Mouse (Mus musculus): ENCODE measurements at regions not wholly inside any gene's neighbourhood (a gene's known extent, or its start where the extent isn't known, plus 50 kb on each side); places are given as distances from the start of the nearest gene placed in this dataset.

DNA sequence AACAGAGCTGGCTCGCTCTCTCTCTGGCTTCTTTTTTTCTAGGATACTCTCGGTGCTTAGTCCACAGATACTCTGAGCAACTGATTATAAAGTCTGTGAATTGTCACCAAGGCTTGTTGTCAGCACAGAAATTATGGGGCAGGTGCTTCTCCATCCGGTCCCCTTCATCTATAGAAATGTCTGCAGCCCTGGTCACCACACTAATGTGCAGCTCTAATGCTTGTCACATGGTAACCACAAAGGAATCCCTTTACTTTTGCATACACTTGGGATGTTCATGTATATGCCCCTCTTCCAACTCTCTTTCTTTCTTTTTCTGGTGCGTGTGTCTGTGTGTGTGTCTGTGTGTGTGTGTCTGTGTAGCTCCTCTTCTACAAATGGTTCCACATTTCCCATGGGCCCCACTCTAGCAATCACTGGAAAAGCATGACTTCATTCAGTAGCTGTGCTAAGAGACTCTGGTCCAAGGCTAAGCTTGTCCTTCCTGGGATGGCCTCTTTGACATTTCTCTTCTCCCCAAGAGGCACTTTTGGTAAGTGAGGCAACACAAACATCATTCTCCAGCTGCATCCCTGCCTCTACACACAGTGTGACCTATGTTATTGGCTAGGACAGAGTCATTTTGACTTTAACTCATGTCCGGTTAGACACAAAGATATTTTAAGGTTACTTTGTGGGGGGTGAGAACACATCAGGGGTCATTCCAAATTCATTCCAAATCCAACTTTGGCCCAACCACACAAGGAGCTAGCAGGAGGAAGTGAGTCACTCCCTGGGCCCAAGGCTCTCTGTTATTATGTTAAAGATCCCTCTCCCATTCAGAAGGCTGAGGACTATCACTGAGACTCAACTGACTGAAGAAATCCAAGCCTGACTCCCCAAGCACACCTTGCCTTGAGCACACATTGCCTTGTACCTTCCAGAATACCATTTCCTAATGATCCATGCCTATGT is 705.4 kb downstream of the Inhba start:
- no peak for TF ChIP-seq GATA4 (IDR thresholded peaks at IDR 0.05; ENCODE audit: insufficient replicate concordance, low read length)

DNA sequence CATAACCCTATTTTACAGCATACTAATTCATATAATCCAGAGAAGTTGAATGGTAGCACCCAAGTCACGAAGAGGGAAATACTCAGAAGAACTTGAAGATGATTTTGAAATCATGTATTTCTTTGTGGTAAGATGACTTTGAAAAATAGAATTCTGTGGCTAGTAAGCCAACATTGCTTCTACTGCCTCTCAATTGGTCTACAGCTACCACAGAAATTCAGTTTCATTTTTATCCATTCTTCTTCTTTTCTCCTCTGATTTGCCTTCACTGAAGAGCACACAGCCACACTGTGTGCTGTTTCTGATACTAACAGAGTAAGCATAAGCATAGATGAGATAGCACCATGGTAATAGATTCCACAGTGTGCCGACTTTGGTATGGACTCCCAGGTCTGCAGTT is 708.4 kb downstream of the Inhba start:
- no peak for TF ChIP-seq GATA4 (IDR thresholded peaks at IDR 0.05; ENCODE audit: insufficient replicate concordance, low read length)

DNA sequence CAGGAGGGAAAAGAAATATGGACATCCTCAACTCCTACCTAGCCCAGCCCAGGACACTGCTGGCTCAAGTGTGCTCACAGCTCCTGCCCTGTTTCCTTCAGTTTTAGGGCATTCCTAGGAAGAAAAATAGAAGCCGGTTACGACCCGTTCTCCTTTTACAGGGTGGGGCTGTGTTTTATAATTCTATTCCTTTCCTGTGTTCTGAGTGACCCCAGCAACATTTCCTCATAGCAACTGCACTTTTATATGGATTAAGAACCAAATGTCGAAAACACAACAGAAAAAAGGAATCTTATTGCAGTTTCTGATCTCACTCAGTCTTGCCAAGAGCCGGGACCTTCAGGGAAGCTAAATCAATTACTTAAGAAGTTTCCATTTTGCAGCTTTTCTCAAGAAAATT is 713.7 kb downstream of the Inhba start:
- TF ChIP-seq GATA4 (IDR thresholded peaks at IDR 0.05; ENCODE audit: insufficient replicate concordance, low read length), result no peak

DNA sequence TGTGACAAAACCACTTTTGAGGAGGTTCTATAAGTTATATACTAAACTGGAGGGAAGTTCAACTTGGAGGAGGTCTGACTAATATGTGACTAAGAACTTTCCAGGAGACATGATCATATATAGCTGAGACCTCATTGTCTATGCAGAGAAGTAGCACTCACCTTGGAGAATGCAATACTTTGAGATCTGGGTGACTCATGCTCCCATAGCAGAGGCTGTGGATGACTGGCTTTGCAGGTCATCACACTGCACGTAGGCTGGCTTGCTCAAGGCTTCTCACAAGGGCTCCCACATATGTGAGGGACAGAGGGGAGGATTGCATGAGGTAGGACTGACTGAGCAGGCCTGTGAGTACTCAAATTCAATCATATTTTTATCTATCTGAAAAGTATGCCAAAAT is 726.7 kb downstream of the Inhba start:
- no peak for TF ChIP-seq GATA4 (IDR thresholded peaks at IDR 0.05; ENCODE audit: insufficient replicate concordance, low read length)

DNA sequence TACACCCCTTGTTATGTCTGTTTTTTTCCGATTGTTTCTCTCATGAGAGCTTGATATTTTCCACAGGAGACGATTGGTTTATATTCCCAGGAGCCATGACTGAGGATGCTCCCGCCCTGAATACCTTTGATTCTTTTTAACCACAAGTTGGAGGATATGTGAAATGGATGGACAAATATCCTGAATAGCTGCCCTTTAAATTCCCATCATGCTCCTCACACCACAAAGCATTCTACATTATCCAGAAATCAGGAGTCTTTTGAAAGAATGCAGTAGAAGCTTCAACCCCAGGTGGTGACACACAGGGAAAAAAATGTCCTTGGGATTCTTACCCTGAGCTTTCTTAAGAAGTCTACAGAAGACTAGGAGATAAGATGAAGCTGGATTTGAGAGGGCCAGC is 727.9 kb downstream of the Inhba start:
- no peak for TF ChIP-seq GATA4 (IDR thresholded peaks at IDR 0.05; ENCODE audit: insufficient replicate concordance, low read length)

DNA sequence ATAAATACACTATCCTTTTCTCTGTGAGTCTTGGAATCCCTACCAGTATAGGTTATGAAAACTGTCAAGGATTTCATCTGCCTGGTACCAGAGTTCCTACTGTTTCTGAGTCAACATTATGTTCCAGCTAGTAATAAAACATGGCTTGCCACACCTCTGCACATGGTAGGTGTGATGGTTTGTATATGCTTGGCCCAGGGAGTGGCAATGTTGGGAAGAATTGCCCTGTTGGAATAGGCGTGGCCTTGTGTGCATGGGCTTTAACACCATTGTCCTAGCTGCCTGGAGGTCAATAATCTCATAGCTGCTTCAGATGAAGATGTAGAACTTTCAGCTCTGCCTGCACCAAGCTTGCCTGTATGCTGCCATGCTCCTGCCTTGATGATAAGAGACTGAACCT is 732.6 kb downstream of the Inhba start:
- TF ChIP-seq GATA4 (IDR thresholded peaks at IDR 0.05; ENCODE audit: insufficient replicate concordance, low read length), result no peak

DNA sequence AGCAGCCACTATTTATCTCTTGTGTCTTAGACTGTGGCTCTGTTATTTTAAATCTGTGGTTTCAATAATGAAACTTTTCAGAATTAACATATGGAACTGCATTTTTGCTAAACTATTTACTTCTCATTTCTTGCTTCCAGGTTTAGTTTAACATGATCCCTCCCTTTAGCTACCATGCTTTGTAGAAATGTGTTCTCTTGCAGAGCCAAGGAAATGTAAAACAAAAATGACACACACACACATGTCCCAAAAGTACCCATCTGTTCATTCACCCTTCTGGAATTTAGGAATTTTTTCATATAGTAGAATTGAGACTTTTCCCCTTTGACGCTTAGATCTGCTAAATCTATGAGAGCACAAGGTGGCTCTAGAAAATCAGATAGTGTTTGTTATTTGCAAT is 734.0 kb downstream of the Inhba start:
- no peak for TF ChIP-seq GATA4 (IDR thresholded peaks at IDR 0.05; ENCODE audit: insufficient replicate concordance, low read length)

DNA sequence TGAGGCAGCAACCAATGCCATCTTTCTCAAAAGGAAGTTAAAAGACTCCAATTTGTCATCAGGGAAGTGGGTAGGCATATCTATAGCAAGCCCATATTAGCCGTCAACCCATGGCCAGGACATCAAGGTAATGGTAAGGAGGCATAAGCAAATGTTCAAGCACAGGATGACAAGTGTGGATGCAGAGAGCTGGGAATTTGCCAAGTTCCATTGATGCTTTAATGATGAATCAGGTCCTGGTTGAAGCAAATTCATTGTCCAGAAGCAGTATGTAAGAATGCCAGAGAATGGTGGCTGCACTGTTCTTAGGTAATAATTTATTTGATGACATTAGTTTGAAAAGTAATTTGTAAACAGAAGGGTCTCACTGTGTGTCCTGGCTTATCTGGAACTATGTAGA is 734.8 kb downstream of the Inhba start:
- no peak for TF ChIP-seq GATA4 (IDR thresholded peaks at IDR 0.05; ENCODE audit: insufficient replicate concordance, low read length)

DNA sequence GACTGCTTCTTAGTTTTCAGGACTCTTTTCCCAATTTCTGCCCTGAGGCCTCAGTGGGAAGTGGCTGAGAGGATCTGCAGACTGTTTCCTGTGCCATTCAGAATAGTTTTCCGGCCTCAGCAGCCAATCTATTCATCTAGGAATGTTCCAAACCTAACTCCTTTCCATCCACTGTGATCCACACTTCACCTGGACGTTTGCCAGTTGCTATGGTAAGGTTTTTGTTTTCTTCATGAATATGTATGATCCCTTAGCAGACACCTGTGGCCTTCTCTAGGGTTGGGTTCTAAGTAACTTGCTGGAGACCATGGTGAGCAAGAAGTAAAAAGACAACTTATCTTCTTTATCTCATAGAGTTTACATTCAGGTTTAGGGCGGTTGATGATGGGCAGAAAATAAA is 744.6 kb downstream of the Inhba start:
- TF ChIP-seq GATA4 (IDR thresholded peaks at IDR 0.05; ENCODE audit: insufficient replicate concordance, low read length), result no peak

DNA sequence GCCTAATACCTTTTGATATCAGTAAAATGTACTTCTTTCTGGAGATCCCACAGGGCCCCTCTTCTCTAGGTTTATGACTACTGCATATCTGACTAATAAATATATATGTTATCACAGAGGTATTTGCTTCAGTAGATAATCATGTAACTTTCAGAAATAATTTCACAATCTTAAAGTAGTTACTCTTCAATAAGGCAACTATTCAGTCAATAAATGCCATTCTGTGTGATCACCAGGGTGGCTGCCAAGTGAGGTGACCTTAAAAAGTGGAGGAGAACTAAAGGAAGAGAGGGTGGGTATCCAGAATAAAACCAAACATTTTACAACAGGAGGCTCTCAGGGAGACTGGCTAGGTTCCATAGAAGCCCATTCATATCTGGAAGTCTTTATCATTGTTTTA is 748.4 kb downstream of the Inhba start:
- TF ChIP-seq GATA4 (IDR thresholded peaks at IDR 0.05; ENCODE audit: insufficient replicate concordance, low read length), result no peak

DNA sequence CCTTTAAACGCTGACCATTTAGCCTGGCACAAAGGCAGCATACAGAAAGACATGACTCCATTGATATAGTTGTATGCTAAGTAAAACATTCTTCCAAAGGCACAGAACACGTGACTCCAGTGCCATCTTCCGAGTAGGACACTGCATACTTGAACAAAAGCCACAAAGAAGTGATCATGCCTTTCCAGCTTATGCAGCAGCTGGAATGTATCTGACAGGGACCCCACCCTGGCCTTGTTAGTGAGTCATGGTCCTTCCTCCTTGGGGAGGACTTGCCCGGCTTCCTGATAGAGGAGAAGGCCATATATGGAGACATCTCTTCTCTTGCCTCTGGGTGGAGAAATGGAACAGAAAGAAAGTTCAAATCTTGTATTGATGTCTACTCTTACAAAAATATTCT is 749.8 kb downstream of the Inhba start:
- no peak for TF ChIP-seq GATA4 (IDR thresholded peaks at IDR 0.05; ENCODE audit: insufficient replicate concordance, low read length)

DNA sequence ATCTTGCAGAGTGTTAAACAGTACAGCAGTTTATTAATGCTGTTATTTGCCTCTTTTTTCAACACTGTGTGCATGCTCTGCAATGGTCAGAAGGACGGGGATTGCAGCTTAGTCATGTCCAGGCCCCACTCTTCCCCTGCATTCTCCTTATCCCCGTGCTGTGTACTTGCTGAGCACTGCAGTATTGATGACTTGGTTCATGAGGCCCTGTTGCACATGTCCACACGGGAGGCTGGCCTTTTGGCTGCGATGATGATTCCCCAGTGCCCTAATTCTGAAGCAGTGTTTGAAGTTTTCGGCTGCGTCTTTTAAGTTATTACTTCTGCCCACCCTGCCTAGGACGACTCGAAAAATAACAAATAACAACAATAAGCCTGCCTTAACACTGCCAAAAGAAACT is 750.7 kb downstream of the Inhba start:
- no peak for TF ChIP-seq GATA4 (IDR thresholded peaks at IDR 0.05; ENCODE audit: insufficient replicate concordance, low read length)

DNA sequence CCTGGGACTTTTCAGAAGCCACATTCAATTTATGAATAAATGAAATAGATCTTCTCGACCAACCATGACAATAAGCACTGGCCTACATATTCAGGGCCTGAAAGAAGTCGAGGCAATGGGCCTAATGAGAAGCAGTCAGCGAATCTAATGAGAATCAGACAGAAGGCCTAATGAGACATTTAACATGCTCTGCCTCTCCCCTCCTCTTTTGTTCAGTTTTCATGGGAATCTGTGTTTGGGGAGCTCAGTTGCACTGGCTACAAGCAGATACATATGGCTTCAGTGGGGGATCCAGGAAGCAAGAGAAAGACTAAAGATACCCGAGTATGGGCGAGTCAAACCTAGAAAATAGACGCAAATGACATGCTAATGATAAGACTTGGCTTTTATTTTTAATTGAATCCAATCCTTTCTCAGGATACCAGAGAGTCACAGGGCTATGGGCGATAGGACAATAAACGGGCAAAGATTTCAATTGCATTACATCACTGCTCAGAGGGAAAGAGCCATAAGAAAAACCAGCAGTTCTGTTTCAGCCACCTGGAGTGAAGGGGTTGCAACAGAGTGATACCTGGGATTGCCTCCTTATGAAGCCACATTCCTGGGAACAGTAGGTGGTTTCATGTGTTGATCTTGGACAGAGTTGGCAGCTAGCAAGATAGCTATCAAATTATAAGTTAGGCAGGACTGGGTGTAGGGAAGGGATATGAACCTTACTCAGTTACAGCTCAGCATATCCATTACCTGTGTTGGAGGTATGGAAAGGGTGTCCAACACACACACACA is 751.3 kb downstream of the Inhba start:
- TF ChIP-seq GATA4 (IDR thresholded peaks at IDR 0.05; ENCODE audit: insufficient replicate concordance, low read length), result no peak

DNA sequence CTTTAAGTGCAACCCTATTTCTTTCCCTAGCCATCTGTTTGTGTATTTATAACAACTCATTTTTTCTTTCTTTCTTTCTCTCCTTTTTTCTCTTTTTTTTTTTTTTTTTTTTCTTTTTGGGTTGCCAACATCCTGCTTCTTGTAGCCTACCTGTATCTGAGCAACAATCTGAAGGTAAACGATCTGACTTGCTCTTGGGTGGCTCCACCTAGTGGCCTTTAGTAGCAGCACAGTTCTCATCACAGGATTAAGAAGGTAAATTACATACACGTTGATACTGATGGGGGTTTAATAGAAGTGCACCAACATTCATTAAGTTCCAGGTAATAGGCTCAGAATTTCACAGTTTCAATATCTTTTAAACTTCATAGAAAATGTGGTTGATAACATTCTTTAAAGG is 752.1 kb downstream of the Inhba start:
- TF ChIP-seq GATA4 (IDR thresholded peaks at IDR 0.05; ENCODE audit: insufficient replicate concordance, low read length), result 0 out of 2 replicates have a peak, but pooled peaks have one; percentile 9

DNA sequence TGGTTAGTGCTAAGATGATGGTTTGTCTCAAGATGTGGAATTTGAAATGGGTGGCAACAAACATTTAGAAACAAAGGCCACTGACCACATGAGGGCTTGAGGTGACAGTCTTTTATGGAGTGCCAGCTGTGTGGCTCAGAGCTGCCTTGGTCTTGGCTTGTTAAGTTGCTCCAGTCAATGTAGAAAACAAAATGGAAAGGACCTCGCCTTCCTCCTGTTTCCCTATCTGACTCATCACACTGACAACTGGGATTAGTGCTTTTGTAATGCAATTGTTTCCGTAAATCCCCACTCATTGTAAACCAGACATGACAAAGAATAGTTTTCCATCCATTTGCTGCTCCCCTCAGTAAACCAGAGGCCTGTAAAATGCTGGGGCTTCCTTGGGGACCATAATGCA is 757.8 kb downstream of the Inhba start:
- no peak for TF ChIP-seq GATA4 (IDR thresholded peaks at IDR 0.05; ENCODE audit: insufficient replicate concordance, low read length)

DNA sequence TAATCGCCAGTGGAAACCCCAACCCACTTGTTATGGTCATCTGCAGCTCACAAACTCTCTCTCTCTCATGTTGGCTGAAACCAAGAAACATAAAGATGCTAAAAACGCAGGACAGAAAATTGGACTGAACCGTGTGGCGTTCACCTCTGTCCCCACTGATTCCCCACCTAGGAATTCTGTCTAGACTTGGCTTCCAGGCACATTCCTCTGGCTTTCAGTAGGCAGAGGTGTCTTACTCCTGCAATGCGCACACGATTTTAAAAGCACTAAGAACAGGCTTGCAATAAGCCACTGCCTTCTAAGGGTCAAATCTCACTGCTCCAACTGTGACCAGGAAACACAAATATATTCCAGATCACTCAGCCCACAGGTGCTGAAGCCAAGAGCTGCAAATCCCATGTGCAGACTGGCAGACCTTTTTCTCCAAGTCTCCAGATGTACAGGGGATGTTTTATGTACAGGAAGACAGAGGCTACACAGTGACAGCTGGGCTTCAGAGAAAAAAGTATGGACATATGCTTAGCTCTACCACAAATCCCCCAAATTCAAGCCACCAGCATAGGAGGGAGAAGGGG is 758.3 kb downstream of the Inhba start:
- TF ChIP-seq GATA4 (IDR thresholded peaks at IDR 0.05; ENCODE audit: insufficient replicate concordance, low read length), result no peak

Data from liver, adult (tissue).